Mouse (Mus musculus): Measurements from ENCODE around the gene Arhgap45. TPM values are rescaled to one million over a fixed set of nuclear protein-coding genes. Genes with fewer than 3 reads are reported as not detected.

Arhgap45 gene
- 3.7 and 4.3 TPM in 2 replicates for total RNA-seq (2021)
- long read RNA-seq, transcript Arhgap45-202 (23 exons, 3,948 nt): major isoform, 5 of 12 reads
- long read RNA-seq, partial matches to known transcripts: 1 of 12 reads
- long read RNA-seq, other reads (novel, unspliced or antisense): 6 of 12 reads

DNA sequence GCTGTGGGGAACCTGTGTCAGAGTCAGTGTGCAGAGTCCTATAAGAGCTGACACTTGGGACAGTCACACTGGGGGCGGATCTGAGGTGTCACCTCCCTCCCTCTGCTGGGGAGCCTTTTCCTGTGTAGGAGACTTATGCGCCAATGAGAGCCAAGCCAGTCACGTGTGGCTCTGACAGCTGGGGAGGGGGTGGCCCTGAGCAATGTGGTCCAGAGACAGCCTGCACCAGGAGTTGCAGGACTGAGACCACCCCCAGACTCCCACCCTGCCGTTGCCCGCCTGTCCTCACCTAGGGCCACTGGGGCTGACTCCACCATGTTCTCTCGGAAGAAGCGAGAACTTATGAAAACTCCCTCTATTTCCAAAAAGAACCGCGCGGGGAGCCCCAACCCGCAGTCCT, at the start of gene Arhgap45:
Arhgap45 (plus strand) TSS at position 143 of the 400 bp plus-strand sequence.
- no peak for DNase-seq

DNA sequence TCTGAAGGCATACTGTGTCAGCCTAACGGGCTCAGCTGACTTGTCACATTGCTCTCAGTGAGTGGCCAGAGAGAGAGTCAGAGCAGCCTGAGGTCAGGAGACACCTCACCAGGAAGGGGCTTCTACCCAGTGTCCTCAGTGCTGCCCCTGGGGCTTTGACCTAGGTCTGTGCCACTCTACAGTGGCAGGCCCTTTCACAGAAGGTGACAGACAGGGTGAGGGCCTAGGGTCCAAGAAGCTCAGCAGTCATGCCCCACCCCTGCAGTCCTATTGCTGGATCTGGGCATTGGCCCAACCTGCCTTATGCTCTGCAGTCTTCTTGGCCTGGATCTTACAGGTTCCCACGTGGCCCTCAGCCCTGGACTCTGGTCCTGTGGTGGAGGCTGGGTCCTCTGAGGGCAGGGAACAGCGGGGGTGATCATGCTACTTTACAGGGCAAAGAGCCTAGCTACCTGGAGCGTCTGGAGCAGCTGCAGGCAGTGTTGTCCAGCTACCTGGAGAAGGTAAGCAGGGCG, 49.5 kb upstream of the Arhgap45 start:
- no peak for DNase-seq

DNA sequence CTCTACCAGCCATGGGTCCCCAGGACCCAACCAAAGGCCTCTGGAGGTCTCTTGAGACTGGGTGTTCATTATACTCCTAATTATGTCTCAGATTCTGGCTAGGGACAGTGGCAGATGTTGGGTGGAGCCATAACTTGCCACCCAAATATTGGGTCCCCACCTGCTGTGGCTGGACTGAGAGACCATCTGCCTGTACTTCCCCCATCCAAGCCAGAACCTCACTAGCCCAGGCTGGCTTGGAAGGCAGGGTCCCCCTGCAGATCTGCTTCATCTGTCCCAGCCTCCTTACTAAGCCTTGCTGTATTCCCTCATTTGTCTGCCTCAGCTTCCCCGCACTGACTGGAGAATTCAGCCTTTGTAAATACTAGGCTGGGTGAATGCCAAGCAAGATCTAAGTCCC, 48.3 kb upstream of the Arhgap45 start:
- no peak for DNase-seq

DNA sequence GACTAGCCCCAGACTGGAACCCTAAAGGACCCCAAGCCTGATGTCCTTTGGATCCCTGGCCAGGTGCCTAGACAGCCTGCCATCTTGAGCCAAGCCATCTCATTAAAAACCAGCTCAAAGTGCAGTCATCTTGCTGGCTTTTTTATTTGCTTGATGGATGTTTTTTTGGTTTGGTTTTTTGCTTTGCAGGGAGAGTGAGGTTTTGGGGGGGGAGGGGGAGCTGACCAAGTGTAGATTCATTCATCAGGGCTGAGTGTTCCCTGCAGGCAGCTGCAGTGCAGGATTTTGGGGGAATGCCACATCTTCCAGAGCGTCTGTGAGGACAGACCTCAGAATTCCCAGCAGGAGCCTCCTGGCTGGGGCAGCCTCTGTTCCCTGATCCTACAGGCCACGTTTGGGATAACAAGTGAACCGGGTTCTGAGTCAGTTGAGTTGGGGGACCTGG, 47.3 kb upstream of the Arhgap45 start:
- no peak for DNase-seq

DNA sequence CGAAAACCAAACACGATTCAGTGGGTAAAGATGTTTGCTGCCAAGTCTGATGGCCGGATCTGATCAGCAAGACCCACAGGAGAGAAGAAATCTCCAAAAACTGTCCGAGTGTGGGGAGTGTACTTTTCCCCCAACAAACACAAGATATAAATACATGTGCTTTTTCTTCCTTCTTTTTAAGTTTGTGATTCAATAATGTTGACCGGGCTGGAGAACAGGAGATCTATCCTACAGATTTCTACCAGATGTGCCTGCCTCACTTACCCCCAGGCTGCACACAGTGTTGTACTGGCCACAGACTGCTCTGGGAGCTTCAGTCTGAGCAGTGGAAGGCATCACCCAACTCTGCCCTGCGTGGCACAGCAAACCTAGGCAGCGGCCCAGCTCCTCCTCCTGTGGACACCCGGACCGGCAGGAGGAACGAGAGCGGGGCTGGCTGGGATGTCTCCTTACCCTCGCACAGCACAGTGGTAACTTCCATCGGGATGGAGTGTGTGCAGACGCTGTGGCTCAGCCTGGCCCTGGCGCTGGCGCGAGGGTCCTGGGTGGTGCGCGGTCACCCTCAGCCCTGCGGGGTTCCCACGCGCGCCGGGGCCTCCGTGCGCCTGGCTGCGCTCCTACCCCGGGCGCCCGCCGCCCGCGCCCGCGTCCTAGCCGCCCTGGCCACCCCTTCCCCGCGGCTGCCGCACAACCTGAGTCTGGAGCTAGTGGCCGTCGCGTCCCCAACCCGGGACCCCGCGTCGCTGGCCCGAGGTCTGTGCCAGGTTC, 45.9 kb upstream of the Arhgap45 start, which contains the start of gene Grin3b:
Grin3b (plus strand) TSS at position 301 of the 768 bp plus-strand sequence.
- DNase-seq: no peak

DNA sequence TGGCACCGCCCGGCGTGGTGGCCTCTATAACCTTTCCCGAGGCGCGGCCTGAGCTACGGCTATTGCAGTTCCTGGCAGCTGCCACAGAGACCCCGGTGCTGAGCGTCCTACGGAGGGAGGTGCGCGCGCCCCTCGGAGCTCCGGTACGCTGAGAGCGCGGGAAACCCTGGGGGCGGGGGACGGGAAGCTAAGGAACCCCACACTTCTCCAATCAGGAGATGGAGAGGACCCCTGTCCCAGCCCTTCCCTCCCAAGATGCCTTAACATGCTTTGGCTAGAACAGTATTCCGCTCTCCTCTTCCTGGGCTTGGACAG, 45.3 kb upstream of the Arhgap45 start:
- no peak for DNase-seq

DNA sequence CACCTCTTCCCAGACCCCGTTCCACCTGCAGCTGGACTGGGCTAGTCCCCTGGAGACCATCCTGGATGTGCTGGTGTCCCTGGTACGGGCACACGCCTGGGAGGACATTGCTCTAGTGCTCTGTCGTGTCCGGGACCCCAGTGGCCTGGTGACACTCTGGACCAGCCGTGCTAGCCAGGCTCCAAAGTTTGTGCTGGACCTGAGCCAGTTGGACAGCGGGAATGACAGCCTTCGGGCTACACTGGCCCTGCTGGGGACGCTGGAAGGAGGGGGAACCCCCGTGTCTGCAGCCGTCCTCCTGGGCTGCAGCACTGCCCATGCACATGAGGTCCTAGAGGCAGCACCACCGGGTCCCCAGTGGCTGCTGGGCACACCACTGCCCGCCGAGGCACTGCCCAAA, 43.6 kb upstream of the Arhgap45 start:
- no peak for DNase-seq

DNA sequence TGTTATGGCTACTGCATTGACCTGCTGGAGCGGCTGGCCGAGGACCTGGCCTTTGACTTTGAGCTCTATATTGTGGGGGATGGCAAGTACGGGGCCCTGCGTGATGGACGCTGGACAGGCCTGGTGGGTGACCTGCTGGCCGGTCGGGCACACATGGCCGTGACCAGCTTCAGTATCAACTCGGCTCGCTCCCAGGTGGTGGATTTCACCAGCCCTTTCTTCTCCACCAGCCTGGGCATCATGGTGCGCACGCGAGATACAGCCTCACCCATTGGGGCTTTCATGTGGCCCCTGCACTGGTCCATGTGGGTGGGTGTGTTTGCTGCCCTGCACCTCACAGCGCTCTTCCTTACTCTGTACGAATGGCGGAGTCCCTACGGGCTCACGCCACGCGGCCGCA, 42.4 kb upstream of the Arhgap45 start:
- DNase-seq: no peak

DNA sequence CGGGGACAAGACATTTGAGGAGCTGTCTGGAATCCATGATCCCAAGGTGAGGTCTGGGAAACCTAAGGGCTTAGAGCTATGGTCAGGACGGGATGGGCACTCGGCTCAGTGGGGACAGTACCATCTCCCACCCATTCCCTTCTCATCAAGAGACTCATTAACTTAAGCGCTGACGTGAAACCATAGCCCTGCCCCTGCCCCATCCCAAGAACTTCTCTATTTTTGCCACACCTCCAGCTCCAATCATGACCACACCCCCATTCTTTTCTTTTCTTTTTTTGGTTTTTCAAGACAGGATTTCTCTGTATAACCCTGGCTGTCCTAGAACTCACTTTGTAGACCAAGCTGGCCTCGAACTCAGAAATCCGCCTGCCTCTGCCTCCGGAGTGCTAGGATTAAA, 41.8 kb upstream of the Arhgap45 start:
- DNase-seq: no peak

DNA sequence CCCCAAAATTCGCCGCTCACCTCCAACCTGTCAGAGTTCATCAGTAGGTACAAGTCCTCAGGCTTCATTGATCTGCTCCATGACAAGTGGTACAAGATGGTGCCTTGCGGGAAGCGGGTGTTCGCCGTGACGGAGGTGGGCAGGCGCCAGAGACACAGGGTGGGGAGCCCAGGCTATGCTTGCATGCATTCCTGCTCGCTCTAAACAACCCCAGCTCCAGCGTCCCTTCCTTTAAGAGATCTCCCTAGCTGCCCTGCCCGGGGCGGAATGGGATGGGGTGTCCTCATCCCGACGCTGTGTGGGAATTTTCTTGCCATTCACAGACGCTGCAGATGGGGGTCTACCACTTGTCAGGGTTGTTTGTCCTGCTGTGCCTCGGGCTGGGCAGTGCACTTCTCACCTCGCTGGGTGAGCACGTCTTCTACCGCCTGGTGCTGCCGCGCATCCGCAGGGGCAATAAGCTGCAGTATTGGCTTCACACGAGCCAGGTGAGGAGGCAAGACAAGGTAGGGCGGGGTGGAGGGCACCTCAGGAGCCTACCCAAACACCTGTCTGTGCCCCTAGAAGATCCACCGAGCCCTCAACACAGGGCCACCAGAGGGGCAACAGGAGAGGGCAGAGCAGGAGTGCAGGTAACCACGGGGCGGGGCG, 40.3 kb upstream of the Arhgap45 start:
- DNase-seq: no peak

DNA sequence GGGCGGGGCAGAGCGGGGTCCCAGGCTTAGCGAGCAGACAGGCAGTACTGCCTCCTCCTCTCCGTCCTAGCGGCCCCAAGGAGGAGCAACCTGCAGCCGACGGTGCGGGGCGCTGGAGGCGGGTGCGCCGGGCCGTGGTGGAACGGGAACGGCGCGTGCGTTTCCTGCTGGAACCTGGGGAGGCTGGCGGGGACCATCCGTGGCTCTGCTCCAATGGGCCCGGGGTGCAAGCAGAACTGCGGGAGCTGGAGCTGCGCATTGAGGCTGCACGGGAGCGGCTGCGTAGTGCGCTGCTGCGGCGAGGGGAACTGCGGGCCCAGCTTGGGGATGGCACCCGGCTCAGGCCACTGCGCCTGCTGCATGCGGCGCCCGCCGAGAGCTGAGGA, 39.7 kb upstream of the Arhgap45 start:
- no peak for DNase-seq

DNA sequence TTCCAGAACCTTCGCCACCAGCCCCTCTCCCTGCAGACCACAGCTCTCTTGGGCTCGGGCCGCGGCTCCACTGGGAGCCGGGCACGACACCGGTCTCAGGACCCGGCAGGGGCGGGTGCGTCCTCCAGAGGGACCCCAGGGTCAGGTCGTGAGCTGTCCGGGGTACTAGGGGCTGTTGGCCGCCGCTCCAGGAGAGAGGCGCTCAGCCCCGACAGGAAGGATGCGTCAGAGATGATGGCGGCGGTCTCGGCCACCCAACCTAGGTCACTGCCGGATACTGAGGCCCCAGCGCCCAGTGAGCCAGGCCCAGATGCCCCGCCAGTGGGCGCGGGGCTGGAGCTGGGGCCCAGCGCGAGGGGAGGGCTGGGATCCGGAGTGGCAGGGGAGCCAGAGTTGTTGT, 39.1 kb upstream of the Arhgap45 start:
- DNase-seq: no peak

DNA sequence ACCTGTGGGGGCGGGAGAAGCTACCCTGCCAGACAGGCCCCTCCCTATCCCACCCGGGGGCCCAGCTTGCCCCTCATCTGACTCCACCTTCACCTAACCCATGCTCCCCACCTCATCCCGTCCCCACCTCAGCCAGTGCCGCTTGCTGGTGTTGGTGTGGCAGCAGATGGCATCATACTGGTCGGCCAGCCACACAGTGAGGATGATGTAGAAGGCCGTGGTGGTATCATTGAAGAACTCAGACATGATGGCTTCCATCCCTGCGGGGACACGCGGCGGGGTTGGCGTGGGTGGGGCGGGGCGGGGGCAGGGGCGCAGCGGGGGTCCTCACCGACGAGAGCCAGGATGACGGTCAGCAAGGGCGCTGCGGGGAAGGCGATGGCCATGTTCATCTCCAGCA, 38.4 kb upstream of the Arhgap45 start:
- DNase-seq: no peak

DNA sequence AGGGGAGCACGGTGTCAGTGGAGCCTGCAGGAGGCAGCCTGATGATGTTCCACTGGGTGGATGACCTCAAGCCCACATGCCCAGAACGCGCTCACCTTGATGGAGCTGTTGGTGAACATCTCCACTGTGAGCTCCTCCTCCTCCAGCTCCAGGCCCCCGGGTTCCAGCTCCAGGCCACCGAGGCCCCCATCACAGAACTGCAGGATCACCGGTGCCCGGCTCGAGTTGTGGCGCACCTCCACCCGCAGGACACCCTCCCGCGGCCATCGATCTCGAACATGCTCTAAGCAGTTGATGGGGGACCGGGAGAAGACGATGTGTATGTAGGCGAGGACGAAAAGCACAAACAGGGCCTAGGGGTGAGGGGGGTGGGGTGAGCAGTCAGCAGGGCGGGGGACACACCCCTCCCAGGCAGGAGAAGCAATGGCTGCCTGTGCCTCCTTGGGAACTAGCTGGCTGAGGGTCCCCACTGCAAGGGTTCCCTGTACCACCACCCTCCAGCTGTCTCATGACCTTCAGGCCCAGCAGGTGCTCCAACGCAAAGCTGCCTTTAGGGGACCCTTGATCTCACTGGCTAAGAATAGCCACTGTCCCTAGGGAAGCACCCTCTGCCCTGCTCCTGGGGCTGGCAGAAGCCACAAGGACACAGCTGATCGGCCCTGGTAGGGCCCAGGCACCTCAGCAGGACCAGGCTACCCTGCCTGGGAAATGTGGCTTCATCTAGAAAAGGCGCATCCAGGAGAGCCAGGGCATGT, 36.9 kb upstream of the Arhgap45 start:
- DNase-seq: no peak

DNA sequence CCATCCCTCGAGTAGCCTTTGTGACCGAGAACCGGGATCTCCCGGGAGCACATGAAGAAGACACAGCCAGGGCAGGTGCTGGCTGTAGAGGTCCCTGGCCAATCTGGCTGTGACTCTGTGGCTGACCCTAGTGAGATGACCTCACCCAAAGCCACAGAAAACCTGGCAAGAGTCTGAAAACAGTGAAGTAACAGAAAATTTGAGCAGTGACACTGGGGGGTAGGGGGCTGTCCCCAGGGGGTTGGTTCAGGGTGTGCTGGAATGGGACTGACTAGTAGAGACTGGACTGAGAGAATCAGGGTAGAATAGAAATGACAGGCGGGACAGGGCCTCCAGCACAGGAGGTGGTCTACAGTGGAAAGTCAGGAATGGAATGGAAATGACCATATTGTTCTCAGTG, 33.2 kb upstream of the Arhgap45 start:
- DNase-seq: no peak

DNA sequence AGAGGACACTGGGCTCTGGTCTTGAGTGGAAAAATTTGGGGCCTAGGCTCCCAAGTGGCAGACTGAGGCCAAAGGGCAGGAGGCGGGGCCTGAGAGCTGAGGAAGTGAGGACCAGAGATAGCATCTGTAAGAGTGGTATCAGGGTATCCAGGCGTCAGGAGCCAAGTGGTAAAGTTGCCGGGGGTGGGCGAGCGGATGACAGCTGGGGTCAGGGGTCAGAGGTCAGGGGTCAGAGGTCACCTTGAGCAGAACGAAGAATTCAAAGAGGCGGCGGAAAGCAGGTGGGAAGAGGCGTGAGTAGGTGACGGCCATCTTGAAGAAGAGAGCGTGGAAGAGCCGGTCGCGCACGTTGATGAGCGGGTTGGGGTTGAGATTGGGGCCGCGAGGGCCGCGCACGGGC, 32.8 kb upstream of the Arhgap45 start:
- peak; percentile 70 for DNase-seq

DNA sequence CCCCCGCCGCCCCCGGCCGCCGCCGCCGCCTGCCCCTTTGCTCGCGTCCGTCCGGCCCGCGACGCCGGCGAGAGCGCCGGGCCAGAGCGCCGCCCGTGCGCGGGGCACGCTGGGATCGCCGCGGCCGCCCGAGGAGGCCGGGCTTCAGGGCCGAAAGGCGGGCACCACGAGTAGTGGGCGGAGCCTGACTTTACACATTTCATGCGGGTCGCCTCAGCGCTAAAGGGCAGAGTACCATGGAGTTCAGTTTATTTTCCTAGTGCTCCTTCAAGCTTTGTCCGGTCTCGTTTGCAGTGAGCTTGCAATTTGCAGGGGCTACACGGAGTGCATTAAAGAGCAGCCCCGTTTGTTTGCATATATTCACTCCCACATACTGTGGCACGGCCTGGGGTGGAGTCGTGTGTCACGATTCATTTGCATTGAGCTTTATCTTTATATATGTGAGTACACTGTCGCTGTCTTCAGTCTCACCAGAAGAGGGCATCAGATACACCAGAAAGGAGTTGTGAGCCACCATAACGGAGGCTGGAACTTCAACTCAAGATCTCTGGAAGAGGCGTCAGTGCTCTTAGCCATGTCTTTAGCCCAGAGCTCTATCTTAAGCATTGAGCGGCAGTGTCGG, 32.1 kb upstream of the Arhgap45 start, which contains the start of gene Tmem259:
Tmem259 (minus strand) TSS at position 136 of the 622 bp plus-strand sequence.
- peak; percentile 90 for DNase-seq

DNA sequence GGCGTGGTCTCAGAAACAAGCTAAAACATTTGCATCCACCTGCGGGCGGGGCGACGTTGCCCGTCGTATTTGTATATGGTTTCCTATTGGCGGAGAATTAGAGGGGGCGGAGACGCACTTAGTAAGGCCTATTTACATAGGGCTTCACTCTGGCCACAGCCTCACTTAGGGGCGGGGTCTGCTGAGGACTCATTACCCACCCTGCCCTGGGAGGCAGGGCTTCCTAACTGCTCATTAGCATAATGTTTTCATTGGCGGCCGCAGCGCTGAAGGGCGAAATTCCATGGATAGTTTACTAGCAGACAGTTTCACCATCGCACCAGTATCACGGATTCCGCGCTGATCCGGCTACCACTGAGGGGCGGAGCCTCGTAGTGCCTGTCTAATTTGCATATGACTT, 31.6 kb upstream of the Arhgap45 start:
- DNase-seq: peak; percentile 87

DNA sequence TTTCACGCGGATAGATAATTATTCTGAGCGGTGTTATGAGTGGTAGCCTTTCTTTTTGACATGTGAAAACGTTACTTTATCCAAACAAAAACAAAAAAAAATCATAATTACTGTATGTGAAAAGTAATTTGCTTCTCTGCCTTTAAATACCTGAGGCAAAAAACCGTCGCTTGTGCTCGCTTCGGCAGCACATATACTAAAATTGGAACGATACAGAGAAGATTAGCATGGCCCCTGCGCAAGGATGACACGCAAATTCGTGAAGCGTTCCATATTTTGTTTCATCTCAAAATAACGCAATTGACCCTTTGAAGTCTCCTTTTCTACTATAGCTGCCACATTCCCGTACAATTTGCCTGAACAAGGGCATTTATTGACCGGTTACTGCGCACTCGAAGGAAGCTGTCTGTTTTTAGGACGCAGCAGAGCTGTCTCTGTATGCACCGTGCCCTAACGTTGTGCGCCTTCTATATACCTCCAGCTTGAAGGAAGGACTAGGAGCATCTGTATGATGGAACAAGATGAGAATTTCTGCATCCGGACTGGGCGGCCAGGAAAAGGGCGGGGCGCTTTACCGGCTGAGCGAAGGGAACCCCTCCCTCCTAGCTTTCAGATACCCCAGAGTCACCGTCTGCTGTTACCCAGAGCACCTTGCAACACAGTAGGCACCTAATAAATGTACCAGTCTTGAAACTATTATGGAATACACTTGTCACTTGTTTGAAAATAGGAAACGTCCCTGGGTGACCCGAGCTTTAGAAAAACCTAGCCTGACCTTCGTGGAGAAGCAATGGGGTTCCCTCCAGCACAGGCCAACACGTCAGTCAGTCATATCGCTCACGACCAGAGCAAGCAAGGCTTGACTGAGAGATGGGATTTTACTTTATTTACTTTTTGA, 30.9 kb upstream of the Arhgap45 start:
- no peak for DNase-seq

DNA sequence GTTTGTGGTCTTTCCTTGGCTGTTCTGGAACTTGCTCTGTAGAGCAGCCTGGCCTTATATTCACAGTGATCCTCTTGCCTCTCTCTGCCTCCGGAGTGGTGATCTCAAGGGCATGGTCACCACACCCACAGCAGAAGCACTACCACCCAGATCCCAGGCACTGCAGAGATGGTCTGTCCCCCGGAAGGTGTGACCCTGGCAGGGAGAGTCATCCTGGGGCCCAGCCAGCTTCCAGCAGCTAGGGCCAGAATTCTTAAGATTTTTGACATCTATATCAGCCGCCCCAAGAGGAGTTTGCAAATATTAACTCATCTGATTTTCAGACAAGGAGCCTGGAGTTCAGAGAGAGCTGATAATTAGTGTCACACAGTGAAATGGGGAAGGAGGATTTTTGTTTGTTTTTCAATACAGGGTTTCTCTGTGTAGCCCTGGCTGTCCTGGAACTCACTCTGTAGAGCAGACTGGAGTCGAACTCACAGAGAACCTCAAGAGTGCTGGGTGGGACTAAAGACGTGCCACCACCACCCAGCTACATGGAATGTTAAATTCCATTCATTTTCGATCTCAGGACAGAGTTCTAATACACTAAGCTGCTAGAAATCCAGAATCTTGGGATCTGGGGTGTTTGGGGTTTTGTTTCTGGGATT, 30.1 kb upstream of the Arhgap45 start:
- DNase-seq: peak; percentile 76

DNA sequence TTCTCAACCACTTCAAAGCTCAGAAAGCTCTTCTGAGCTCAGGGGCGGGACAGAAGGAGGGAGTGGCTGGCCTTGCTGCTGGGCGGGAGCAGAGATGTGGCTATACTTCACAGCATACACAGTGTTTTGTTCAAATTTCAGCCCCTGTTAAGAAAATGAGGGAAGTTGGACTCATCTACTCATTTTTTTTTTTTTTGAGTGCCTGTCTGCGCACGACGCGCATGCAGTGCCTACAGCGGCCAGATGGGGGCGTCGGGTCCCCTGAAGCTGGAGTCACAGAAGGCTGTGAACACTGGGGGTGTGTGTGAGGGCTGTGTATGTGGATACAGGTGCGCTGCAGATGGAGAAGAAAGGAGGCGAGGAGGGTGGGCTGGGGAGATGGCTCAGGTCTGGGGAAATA, 29.5 kb upstream of the Arhgap45 start:
- DNase-seq: peak; percentile 85

Data from adrenal gland, postnatal 25 days (tissue).